Comparison of ENCODE assay signal across 8 mouse cellular contexts in the genomic region with DNA sequence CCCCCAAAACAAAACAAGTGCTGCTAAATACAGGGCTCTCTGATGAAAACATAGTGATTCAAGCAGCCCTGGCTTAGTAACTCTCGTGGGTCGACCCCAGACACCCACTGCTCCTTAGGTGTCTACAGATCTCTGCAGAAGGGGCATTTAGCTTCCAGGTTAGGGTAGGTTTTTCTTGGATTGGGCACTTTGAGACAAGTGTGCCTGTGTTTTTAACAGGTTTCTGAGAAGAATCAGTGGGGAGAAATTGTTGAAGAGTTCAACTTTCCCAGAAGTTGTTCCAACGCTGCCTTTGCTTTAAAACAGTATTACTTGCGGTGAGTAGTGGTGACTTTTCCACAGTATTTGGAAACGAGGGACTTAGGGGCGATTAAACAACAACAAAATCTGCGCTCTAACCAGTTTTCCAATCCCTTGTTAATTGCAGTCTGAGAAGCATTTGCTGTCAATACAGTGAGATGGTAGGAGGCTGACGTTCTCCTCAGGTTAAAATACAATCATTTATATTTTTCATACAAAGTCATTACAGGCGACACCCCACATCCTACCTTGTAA. TPM values are rescaled to one million over a fixed set of nuclear protein-coding genes. Genes with fewer than 3 reads are reported as not detected.
DNase-seq lines count a peak whose midpoint lies in the region; ATAC-seq and TF ChIP-seq lines count a peak whose summit lies in the region.

No protein-coding gene starts in this region.

- no peak for TF ChIP-seq CTCF in kidney, postnatal 0 days (IDR thresholded peaks at IDR 0.05; ENCODE audit: low read depth)
- TF ChIP-seq CTCF in bone marrow macrophage, adult 2 months (IDR thresholded peaks at IDR 0.05; ENCODE audit: low read depth, low read length): no peak

- no peaks in the 10 kb centered on the region for H3K9me3 ChIP-seq in kidney, postnatal 0 days (replicated peaks; ENCODE audit: low read length)
- no peaks in the 10 kb centered on the region for H3K9me3 ChIP-seq in hindbrain, embryonic 15.5 days

- H3K4me1 ChIP-seq in kidney, postnatal 0 days (replicated peaks; ENCODE audit: insufficient read depth, low read length): no peaks in the 10 kb centered on the region
- peaks cover 2% of the 10 kb centered on the region for H3K4me1 ChIP-seq in bone marrow macrophage, adult 2 months (ENCODE audit: control insufficient read depth, insufficient read depth, low read length)
- peaks cover 24% of the 10 kb centered on the region for H3K4me1 ChIP-seq in hindbrain, embryonic 15.5 days (replicated peaks)

- no peak for ATAC-seq in kidney, postnatal 0 days (replicated peaks; ENCODE audit: low FRiP score, low read depth)
- ATAC-seq in hindbrain, embryonic 15.5 days (ENCODE audit: low FRiP score, low read depth): no peak

- no peaks in the 10 kb centered on the region for H3K27me3 ChIP-seq in kidney, postnatal 0 days (ENCODE audit: insufficient read depth, low read length)
- H3K27me3 ChIP-seq in hindbrain, embryonic 15.5 days: no peaks in the 10 kb centered on the region

- no peak for TF ChIP-seq POLR2A in bone marrow macrophage, adult 2 months (IDR thresholded peaks at IDR 0.05; ENCODE audit: borderline replicate concordance, low read depth, low read length)

- H3K9ac ChIP-seq in kidney, postnatal 0 days (ENCODE audit: low read depth, low read length): peak overlapping the region; percentile 100
- peak overlapping the region; percentile 100 for H3K9ac ChIP-seq in hindbrain, embryonic 15.5 days

- 4% methylated on average over 9 of the region's 9 CpGs for WGBS in kidney, postnatal 0 days
- WGBS in hindbrain, embryonic 15.5 days: 3% methylated on average over 9 of the region's 9 CpGs

- H3K4me3 ChIP-seq in kidney, postnatal 0 days (replicated peaks; ENCODE audit: low read depth, low read length): peak overlapping the region; percentile 91
- peak overlapping the region; percentile 97 for H3K4me3 ChIP-seq in bone marrow macrophage, adult 2 months (ENCODE audit: insufficient read depth, low read length)
- peak overlapping the region; percentile 95 for H3K4me3 ChIP-seq in hindbrain, embryonic 15.5 days

- H3K27ac ChIP-seq in kidney, postnatal 0 days: peak overlapping the region; percentile 100
- peak overlapping the region; percentile 88 for H3K27ac ChIP-seq in bone marrow macrophage, adult 2 months (ENCODE audit: insufficient read depth, low read depth, low read length)
- H3K27ac ChIP-seq in hindbrain, embryonic 15.5 days (replicated peaks): peak overlapping the region; percentile 100

- no peaks in the 10 kb centered on the region for H3K36me3 ChIP-seq in kidney, postnatal 0 days (ENCODE audit: insufficient read depth, low read length)
- no peaks in the 10 kb centered on the region for H3K36me3 ChIP-seq in hindbrain, embryonic 15.5 days

- peak; percentile 45 for DNase-seq in kidney, postnatal 0 days (ENCODE audit: low spot score)
- DNase-seq in kidney, postnatal 4 days: no peak
- peak; percentile 35 for DNase-seq in neural tube, embryonic 10.5 days (ENCODE audit: extremely low spot score, low spot score)
- DNase-seq in right cerebral cortex, postnatal 4 days: no peak
- DNase-seq in layer of hippocampus, adult 9-10 months (ENCODE audit: low spot score): no peak
- no peak for DNase-seq in right cerebral cortex, adult 2 months (ENCODE audit: low spot score in 2 of 2)

- peak overlapping the region; percentile 83 for H3K4me2 ChIP-seq in kidney, postnatal 0 days (ENCODE audit: low read length)
- H3K4me2 ChIP-seq in hindbrain, embryonic 15.5 days: peak overlapping the region; percentile 86

RNA-seq across cellular contexts. Expression of gene Arid2, which starts 1.6 kb away (rescaled TPM):
- polyA plus RNA-seq in kidney, postnatal 0 days (2015; fragmentation: Nextera tagmentation; extraction: Ambion mirVana): 16.3 and 16.6 TPM in 2 replicates
- polyA plus RNA-seq in bone marrow macrophage, adult 2 months (2012; ENCODE audit: insufficient read depth, insufficient read length, missing spikeins): 14.5 and 17.4 TPM in 2 replicates
- polyA plus RNA-seq in hindbrain, embryonic 15.5 days (2015; fragmentation: Nextera tagmentation; extraction: Ambion mirVana): 18.3 and 19.5 TPM in 2 replicates

Comparison
In these comparisons a context has a peak if more than half of its experiments do, and no peak if none do; other contexts are left out.
1. DNase-seq: peak in kidney, postnatal 0 days (single experiment) and neural tube, embryonic 10.5 days (single experiment); none in kidney, postnatal 4 days (0 of 2), right cerebral cortex, postnatal 4 days (single experiment), layer of hippocampus, adult 9-10 months (single experiment) and right cerebral cortex, adult 2 months (0 of 2).
2. Peak in every context shown above with its lines, with median percentiles within 50 percentile points of each other: H3K27ac ChIP-seq and H3K4me3 ChIP-seq.